Mouse (Mus musculus): ENCODE data around the gene Serpine1. TPM values are rescaled to one million over a fixed set of nuclear protein-coding genes. Genes with fewer than 3 reads are reported as not detected.
A peak's percentile ranks its signal among the peaks of the same experiment; 100 is the strongest.

Serpine1 gene
- total RNA-seq, 2 experiments from 2014 or later: 0.38 to 0.52 TPM

DNA sequence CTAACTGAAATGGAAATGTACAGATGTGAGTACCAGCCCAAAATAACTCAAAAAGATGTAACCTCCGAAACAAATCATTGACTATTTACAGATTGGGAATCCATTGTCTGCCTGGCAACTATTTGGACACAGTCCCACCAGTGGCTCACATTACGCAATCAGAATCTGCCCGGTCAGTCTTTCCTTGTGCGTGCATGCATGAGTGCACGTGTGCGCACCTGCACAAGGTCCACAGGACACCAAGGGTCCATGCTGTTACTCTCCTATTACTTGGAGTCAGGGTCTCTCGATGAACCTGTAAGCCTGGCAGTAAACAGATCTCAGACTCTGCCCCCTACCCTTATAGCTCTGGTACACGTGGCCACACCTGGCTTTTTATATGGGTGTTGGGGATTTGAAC, 35.6 kb upstream of the Serpine1 start:
- Histone ChIP-seq H3K4me3 (no peak overlapping the region), H3K27ac (no peak overlapping the region)
- no peak for DNase-seq (ENCODE audit: low spot score in 2 of 2)
- TF ChIP-seq CTCF (conservative IDR thresholded peaks at IDR 0.05): no peak

DNA sequence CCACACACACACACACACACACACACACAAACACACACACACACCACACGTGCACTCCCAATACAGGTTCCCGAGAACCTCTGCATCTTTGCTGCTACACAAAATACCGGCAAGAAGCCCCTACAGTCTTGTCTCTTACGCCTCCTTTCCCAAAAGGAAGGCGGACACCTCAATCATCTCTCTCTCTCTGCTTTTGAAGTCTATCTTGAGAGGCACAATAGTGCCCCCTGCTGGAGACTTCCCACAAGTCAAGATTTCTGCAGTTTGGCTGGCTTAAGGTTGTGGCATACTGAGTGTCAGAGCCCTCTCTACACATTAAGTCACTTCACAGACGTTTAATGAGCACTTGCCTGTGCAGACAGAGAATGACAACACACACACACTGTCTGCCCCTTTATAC, 35.0 kb upstream of the Serpine1 start:
- Histone ChIP-seq H3K27ac (no peak overlapping the region), H3K4me3 (no peak overlapping the region)
- peak; percentile 68 to 88 for DNase-seq (ENCODE audit: low spot score in 2 of 2)
- TF ChIP-seq CTCF (conservative IDR thresholded peaks at IDR 0.05): peak; percentile 95

DNA sequence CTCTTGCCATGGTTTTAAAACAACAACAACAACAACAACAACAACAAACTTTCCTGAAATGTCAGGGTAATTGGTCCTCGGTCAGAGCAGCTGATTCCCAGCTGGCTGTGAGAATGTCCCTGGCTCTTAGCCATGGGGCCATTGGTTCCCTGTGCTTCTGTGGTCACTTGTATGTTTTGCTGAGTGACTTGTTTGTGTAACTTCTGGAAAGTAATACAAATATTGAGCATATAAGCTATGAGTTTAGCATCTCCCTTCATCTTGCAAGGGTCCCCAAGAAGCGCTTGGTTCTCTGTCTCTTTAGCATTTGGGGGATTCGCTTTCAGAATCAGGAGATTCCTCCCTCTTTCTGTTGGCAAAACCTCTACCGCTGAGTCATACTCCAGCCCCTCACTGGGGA, 34.4 kb upstream of the Serpine1 start:
- Histone ChIP-seq H3K27ac (no peak overlapping the region), H3K4me3 (no peak overlapping the region)
- no peak for DNase-seq (ENCODE audit: low spot score in 2 of 2)
- TF ChIP-seq CTCF (conservative IDR thresholded peaks at IDR 0.05): no peak

DNA sequence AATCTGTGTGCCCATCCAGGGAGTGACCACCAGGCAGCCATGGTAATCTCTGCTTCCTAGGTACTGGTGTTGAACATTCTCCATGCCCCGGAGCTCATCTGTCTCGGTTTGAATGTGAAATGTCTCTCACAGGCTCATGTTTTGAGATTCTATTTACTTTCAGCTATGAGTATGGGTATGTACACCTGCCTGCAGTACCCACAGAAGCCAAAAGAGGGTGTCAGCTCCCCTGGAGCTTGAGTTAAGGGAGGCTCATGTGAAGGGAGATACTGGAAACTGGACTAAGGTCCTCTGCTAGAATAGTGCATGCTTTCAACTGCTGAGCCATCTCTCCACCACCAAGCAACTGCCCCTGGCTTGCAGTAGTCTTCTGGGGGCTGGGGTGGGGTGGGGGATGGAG, 31.9 kb upstream of the Serpine1 start:
- DNase-seq (ENCODE audit: low spot score in 2 of 2): no peak
- no peak overlapping the region for H3K27ac ChIP-seq
- TF ChIP-seq CTCF (conservative IDR thresholded peaks at IDR 0.05): peak; percentile 49
- H3K4me3 ChIP-seq: no peak overlapping the region

DNA sequence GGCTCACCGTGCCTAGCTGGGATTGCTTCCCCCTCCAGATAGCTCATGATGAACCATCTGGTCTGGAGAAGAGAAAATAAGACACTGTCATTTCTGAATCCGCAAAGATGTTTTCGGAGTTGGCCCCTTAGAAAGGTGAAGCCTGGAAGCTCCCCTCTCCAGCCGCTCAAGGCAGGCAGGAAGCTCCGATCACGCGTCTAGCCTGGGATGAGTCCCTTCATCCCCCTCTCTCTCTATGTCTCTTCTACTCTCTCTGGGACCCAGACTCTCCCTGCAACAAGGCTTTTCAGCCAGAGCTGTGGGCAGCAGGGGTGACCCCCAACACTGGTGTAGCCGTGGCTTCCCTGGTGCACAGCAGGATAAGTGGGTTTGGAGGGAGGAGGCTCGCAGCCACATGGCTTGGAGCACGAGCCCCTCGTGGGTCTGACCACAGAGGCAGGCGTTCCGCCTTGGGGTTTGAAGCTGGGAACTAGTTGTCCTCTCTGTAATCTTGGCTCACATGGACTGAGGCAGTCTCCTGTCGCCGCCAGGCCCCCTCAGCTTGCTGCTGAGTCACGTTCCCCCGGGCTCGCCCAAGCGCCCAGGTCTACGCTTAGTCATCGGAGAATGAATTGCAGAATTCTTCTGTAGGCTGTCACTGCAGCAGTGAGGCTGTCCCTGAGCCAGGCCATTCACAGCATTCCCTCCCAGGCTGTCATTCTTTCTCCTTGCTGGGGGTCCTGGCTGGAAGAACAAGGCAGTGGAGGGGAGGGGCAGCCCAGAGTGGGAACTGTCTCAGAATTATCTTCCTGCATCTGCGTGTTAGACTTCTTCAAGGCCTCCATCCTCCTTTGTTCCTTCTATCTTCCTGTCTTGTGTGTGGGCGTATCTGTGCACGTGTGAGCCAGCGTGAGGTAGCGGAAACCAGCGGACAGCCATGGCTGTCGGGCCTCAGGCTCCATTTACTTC, 30.8 kb upstream of the Serpine1 start:
- peak overlapping the region; percentile 70 for H3K27ac ChIP-seq
- peak overlapping the region; percentile 12; the same call in 1 of the 2 replicates for H3K4me3 ChIP-seq
- TF ChIP-seq CTCF (conservative IDR thresholded peaks at IDR 0.05): no peak
- DNase-seq (ENCODE audit: low spot score in 2 of 2): peak; percentile 36 to 64

DNA sequence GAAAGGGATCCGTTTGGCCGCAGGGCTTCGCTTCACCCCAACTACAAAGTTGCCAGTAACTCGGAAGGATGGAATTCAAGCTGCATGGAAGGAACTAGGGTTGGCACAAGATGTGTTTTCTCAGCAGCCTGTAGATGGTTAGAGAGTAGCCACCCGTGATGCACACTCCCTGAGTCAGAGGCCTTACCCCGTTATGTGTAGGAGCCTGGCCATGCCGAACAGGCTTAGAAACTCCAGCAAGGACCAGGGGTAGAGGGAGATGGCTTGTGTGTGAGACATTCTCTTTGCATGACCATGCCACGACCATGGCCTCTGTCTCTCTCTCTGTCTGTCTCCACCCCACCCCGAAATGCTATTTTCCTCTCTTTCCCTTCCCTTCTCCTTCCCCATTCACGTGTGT, 30.0 kb upstream of the Serpine1 start:
- Histone ChIP-seq H3K27ac (peak overlapping the region; percentile 70; the same call in 1 of the 2 replicates), H3K4me3 (no peak overlapping the region)
- no peak for TF ChIP-seq CTCF (conservative IDR thresholded peaks at IDR 0.05)
- no peak for DNase-seq (ENCODE audit: low spot score in 2 of 2)

DNA sequence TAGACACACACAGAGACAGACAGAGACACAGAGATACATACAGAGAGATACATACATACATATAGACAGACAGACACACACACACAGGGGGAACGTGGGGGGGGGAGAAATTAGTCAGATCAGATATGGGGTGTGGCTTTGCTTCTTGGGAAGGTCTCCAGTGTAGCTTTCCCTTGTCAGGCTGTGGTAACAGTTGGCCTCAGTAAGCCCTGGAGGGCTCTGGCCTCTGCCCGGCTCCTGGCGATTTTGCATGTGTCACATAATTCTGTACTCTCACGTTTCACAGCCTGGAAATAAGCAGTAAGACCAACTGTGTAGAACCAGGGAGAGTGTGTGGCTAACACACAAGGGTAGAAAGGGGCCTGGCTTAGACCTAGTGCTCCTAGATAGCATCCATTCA, 28.6 kb upstream of the Serpine1 start:
- DNase-seq (ENCODE audit: low spot score in 2 of 2): no peak
- H3K4me3 ChIP-seq: no peak overlapping the region
- no peak for TF ChIP-seq CTCF (conservative IDR thresholded peaks at IDR 0.05)

DNA sequence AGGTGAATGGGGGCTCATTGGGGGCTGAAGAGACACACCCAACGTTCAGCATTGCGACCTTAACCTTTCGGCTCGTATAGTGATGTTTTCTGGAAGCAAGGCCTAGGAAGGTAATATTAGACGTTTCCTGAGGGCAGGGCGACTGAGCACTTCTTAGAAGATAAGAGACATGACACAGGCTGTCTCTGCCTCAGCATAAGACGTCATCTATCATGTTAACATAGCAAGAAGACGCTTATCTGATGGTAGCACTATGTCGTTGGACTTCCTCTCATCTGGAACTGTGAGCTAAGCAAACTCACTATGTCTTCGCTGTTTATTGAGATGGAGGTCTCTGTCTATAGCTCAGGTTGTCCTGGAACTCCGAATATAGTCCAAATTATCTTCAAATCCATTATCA, 26.4 kb upstream of the Serpine1 start:
- no peak for TF ChIP-seq CTCF (conservative IDR thresholded peaks at IDR 0.05)
- no peak overlapping the region for H3K4me3 ChIP-seq
- H3K27ac ChIP-seq: no peak overlapping the region
- DNase-seq (ENCODE audit: low spot score in 2 of 2): no peak

More for the DNA sequence above, 28.6 kb upstream of the Serpine1 start:
- H3K27ac ChIP-seq: no peak overlapping the region

DNA sequence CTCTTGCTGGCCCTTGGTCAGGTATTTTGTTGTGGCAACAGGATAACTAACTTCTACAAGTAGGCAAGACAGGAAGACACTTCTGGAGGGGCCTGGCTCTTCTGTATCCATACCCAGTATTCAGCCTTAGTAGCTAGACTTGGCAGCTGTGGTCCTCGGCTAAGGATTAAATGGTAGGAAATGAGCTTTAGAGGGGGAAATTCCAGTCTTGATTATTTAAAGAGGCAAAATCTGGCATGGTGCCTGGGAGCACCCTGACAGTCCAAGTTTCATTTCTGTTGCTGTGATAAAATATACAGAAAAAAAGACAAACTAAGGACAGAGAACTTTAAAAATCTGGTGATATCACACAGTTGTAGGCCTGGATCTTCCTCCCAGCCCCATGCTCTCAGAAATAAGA, 24.0 kb upstream of the Serpine1 start:
- TF ChIP-seq CTCF (conservative IDR thresholded peaks at IDR 0.05): no peak
- Histone ChIP-seq H3K27ac (0 out of 2 replicates have a peak overlapping the region, but pooled peaks have one; percentile 7), H3K4me3 (no peak overlapping the region)
- no peak for DNase-seq (ENCODE audit: low spot score in 2 of 2)

DNA sequence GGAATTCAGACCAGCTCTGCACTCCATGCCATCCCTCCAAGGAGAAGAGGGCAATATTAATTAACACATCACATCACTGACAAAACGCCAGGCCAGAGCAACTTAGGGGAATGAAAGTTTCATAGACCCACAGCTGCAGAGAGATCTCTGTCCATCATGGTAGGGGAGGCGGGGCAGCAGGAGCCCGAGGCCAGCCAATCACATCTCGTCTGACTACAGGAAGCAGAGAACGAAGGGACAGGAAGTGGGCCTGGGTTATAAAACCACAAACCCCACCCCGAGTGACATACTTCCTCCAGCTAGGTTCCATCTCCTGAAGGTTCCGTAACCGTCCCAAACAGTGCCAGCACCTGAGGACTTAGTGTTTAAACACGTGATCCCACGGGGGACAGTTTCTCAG, 23.1 kb upstream of the Serpine1 start:
- no peak overlapping the region for H3K27ac ChIP-seq
- TF ChIP-seq CTCF (conservative IDR thresholded peaks at IDR 0.05): no peak
- DNase-seq (ENCODE audit: low spot score in 2 of 2): no peak
- H3K4me3 ChIP-seq: no peak overlapping the region

DNA sequence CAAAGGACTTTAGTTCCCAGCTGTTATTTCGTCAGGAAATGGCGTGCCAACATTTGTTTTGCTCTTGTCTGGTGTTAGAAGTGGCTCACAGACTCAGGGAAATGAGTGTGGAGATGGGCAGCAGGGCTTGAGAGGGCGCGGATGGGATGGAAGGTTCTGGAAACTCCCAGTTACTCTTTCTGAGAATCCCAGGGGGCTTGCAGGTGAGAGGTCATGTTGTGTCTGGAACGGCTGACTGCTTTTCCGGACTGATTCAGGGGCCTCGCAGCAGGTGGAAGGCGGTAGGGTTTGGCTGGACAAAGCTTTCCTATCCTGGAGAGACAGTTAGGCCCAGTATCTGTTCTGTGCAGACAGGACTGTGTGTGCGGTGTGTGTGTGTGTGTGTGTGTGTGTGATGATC, 21.7 kb upstream of the Serpine1 start:
- no peak overlapping the region for H3K27ac ChIP-seq
- DNase-seq (ENCODE audit: low spot score in 2 of 2): no peak
- TF ChIP-seq CTCF (conservative IDR thresholded peaks at IDR 0.05): no peak
- no peak overlapping the region for H3K4me3 ChIP-seq

DNA sequence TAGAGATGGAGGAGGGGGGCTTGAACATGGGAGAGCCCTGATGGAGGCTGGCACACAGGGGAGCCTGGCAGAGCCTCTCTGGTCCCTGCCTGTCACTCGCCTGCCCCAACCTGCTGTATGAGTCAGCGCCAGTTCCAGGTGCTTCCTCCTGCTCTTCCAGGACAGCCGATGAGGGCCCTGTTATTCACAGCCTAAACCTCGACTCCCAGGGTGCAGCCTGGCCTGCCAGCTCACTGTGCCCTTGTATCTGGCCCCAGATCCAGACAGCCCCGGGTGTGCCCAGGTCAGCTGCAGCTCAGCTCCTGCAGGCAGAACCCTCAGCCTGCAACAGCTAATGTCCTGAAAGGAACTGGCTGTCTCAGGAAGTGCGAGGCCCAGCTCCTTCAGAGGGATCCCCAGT, 19.5 kb upstream of the Serpine1 start:
- no peak for TF ChIP-seq CTCF (conservative IDR thresholded peaks at IDR 0.05)
- DNase-seq (ENCODE audit: low spot score in 2 of 2): no peak
- no peak overlapping the region for H3K27ac ChIP-seq
- H3K4me3 ChIP-seq: no peak overlapping the region

DNA sequence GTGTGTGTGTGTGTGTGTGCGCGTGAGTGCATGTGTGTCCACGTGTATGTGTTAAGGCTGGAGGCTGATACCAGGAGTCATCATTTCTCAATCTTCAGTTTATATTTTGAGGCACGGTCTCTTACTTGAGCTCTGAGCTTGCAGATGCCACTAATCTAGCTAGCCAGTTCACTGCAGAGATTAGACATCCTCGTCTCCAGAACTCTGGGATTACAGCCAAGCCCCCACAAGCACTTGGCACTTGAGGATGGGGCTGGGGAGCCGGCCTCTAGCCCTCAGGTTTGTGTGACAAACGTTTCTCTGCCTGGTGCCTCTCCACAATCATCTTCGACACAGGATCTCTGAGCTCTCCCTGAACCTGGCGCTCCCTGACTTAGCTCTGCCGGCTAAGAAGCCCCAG, 18.8 kb upstream of the Serpine1 start:
- DNase-seq (ENCODE audit: low spot score in 2 of 2): no peak
- Histone ChIP-seq H3K4me3 (no peak overlapping the region), H3K27ac (no peak overlapping the region)
- TF ChIP-seq CTCF (conservative IDR thresholded peaks at IDR 0.05): no peak

DNA sequence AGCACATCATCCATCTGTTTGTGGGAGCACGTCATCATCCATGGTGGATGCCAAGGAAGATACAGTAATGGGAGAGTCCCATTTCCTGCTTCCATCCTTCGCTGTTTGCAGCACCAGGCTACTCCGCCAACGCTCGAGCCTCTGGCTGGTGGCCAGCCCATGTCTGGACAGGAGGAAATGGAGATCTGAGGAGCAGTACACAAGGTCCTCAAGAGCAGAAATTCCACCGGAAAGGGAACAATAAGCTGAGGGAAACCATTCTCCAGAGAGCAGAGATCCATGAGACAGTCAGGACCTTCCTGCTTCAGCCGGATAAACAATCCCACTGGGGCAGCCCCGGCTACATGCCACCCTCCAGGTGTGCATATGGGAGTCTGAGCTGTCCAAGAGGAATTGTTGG, 15.3 kb upstream of the Serpine1 start:
- no peak for DNase-seq (ENCODE audit: low spot score in 2 of 2)
- Histone ChIP-seq H3K4me3 (no peak overlapping the region), H3K27ac (no peak overlapping the region)
- no peak for TF ChIP-seq CTCF (conservative IDR thresholded peaks at IDR 0.05)
